Mouse (Mus musculus) hindbrain, embryonic 11.5 days (tissue): Measurements from ENCODE around the gene Zfyve27. TPM values are rescaled to one million over a fixed set of nuclear protein-coding genes. Genes with fewer than 3 reads are reported as not detected.

Experiments used
- ATAC-seq: fragments of 200-750 bp; cut with Nextera tagmentation; 2 replicates; pipeline ENCODE4 v1.8.0; 2017; ENCODE audit warnings: mild to moderate bottlenecking, moderate TSS enrichment, moderate library complexity; ENCODE audit not compliant: low FRiP score
- DNase-seq: peaks from one replicate; pipeline ENCODE4 v3.0.0-alpha.2; 2015; ENCODE audit warnings: low spot score
- H3K27ac ChIP-seq: fragments of 300-500 bp; sonication (generic); 2 replicates; pipeline ENCODE4 v1.5.1; 2014; ENCODE audit warnings: mild to moderate bottlenecking, low read depth, low read length
- H3K27me3 ChIP-seq: fragments of 300-500 bp; sonication (generic); 2 replicates; pipeline ENCODE4 v1.6.1; 2014; ENCODE audit warnings: mild to moderate bottlenecking, low read length, moderate library complexity, mixed read lengths; ENCODE audit not compliant: control insufficient read depth, insufficient read depth
- H3K36me3 ChIP-seq: fragments of 300-500 bp; sonication (generic); 2 replicates; pipeline ENCODE4 v1.6.1; 2014; ENCODE audit warnings: mild to moderate bottlenecking, low read length, moderate library complexity, mixed read lengths; ENCODE audit not compliant: control insufficient read depth, insufficient read depth
- H3K4me1 ChIP-seq: fragments of 300-500 bp; sonication (generic); replicated peaks from 2 replicates; pipeline ENCODE4 v1.6.1; 2014; ENCODE audit warnings: low read length, mixed read lengths; ENCODE audit not compliant: control insufficient read depth, insufficient read depth
- H3K4me2 ChIP-seq: fragments of 300-500 bp; sonication (generic); replicated peaks from 2 replicates; pipeline ENCODE4 v1.6.1; 2014; ENCODE audit warnings: mild to moderate bottlenecking, low read depth, low read length
- H3K4me3 ChIP-seq: fragments of 300-500 bp; sonication (generic); 2 replicates; pipeline ENCODE4 v1.5.1; 2014; ENCODE audit warnings: low read depth, low read length
- H3K9ac ChIP-seq: fragments of 300-500 bp; sonication (generic); 2 replicates; pipeline ENCODE4 v1.6.1; 2014; ENCODE audit warnings: low read depth, low read length
- H3K9me3 ChIP-seq: fragments of 300-500 bp; sonication (generic); 2 replicates; pipeline ENCODE4 v1.6.1; 2016; ENCODE audit warnings: low read length; ENCODE audit not compliant: control insufficient read depth
- WGBS: fragments of 180-500 bp; shearing (Covaris S2); extraction: QIAGEN DNeasy Blood & Tissue Kit; methylation state at CpG from one replicate; pipeline ENCODE4 v1.1.7; 2014; 5-methylcytosine and 5-hydroxymethylcytosine counted together
- polyA plus RNA-seq: library from polyadenylated mRNA; unstranded; fragments of >200 nt; fragmentation: Nextera tagmentation; extraction: Ambion mirVana; gene quantifications from 2 replicates; pipeline ENCODE4 v1.2.1, GENCODE M21; 2014

Zfyve27 gene
- polyA plus RNA-seq, 1 experiment from 2014 or later, result 18.4 TPM

DNA sequence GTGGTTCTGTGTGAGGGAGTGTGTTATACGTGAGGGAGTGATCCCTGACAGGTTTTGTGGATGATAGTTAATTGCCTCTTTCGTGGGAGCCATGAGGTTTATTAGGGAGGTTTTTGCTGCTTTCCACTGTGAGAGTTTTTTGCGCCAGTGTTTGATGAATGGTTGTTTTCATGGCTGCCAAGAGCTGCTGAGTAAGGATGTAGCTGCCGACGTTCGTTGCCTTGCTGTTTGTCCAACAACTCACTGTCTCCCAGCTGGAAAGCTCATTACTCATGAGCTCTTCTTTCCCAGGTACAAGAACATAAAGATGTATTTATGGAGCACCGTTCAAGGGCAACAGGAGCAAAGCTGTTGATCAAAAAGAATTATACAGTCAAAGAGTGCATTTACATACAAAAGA is 437 bp downstream of the Zfyve27 start:
- H3K36me3 ChIP-seq, result no peaks in the 10 kb centered on the region
- H3K4me3 ChIP-seq, result no peak overlapping the region
- no peaks in the 10 kb centered on the region for H3K9me3 ChIP-seq
- no peak overlapping the region for H3K9ac ChIP-seq
- DNase-seq (no peak), ATAC-seq (no peak)
- no peaks in the 10 kb centered on the region; the same call in 1 of the 2 replicates for H3K4me1 ChIP-seq
- 46% methylated on average over 7 of the region's 7 CpGs for WGBS
- no peak overlapping the region for H3K4me2 ChIP-seq
- 0 out of 2 replicates have a peak, but pooled peaks cover 5% of the 10 kb centered on the region for H3K27me3 ChIP-seq
- H3K27ac ChIP-seq, result no peak overlapping the region

DNA sequence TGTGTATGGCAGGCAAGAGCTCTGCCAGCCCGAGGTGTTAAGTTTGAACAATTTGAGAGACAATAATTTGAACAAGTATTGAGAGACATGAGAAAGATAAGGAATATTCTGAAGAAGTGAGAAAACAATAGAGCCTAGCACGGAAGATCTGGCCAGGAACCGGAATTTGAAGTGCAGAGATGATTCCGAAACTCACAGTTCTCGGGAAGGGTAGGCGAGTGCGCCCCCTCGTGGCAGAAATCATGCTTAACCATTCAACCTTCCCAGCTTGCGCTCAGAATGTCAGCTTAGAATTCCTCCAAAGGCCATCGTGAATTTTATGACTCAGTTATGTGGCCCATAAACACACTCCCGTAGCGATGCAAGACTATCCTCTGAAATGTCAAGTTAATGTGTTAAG is 2.4 kb downstream of the Zfyve27 start:
- peak; percentile 94 for DNase-seq
- no peak overlapping the region for H3K4me3 ChIP-seq
- 0 out of 2 replicates have a peak, but pooled peaks cover 7% of the 10 kb centered on the region for H3K27me3 ChIP-seq
- H3K9me3 ChIP-seq, result no peaks in the 10 kb centered on the region
- no peak for ATAC-seq
- H3K27ac ChIP-seq, result no peak overlapping the region
- WGBS, result 4% methylated on average over 12 of the region's 12 CpGs
- H3K4me1 ChIP-seq, result peaks cover 2% of the 10 kb centered on the region; the same call in 1 of the 2 replicates
- no peak overlapping the region; the same call in 1 of the 2 replicates for H3K9ac ChIP-seq
- no peak overlapping the region for H3K4me2 ChIP-seq
- H3K36me3 ChIP-seq, result no peaks in the 10 kb centered on the region

DNA sequence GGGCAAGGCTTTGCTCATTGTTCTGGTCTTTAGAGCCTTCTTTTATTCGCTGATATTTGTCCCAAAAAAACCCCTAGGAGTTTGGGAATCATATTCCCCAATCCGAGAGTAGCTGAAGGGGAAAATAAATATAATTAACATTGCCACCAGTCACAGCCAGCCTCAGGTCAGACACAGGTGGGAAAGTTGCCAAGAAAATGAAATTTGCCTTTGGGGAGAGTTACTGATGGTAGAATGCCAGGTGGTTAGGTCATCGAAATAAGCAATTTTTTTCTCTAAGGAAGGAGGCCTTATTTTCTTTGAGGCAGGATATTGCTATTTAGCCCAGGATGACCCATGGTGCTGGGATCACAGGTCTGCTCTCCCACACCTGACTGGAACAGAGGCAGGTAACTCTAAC is 3.0 kb downstream of the Zfyve27 start:
- Histone ChIP-seq H3K4me3 (no peak overlapping the region), H3K9ac (no peak overlapping the region), H3K4me1 (peaks cover 6% of the 10 kb centered on the region; the same call in 1 of the 2 replicates), H3K9me3 (no peaks in the 10 kb centered on the region), H3K4me2 (no peak overlapping the region), H3K27ac (no peak overlapping the region), H3K36me3 (no peaks in the 10 kb centered on the region), H3K27me3 (0 out of 2 replicates have a peak, but pooled peaks cover 7% of the 10 kb centered on the region)
- ATAC-seq, result no peak
- DNase-seq, result no peak
- WGBS, result 60% methylated on average over 3 of the region's 3 CpGs

DNA sequence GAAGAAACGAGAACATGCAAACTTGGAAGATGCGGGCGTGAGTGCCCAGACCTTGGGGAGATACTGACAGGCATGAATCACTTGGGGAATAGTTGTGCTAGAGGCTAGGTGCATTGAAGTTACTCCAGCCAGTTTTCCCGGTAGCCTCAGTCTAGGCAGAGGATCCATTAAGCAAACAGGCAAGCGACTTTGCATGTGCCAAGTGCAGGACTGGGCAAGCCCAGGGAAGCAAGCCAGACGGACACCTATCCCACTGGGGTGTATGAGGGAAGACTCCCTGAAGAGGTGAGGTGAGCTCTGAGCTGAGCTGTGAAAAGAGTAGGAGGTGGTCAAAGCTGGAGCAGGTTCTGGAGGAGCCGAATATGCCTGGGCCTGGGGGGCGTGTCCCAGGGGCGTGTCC is 3.7 kb downstream of the Zfyve27 start:
- no peaks in the 10 kb centered on the region for H3K9me3 ChIP-seq
- no peak overlapping the region for H3K27ac ChIP-seq
- 0 out of 2 replicates have a peak, but pooled peaks cover 7% of the 10 kb centered on the region for H3K27me3 ChIP-seq
- WGBS, result 62% methylated on average over 9 of the region's 9 CpGs
- peaks cover 6% of the 10 kb centered on the region; the same call in 1 of the 2 replicates for H3K4me1 ChIP-seq
- H3K4me2 ChIP-seq, result no peak overlapping the region
- ATAC-seq (no peak), DNase-seq (no peak)
- H3K4me3 ChIP-seq, result no peak overlapping the region
- no peak overlapping the region for H3K9ac ChIP-seq
- H3K36me3 ChIP-seq, result no peaks in the 10 kb centered on the region

DNA sequence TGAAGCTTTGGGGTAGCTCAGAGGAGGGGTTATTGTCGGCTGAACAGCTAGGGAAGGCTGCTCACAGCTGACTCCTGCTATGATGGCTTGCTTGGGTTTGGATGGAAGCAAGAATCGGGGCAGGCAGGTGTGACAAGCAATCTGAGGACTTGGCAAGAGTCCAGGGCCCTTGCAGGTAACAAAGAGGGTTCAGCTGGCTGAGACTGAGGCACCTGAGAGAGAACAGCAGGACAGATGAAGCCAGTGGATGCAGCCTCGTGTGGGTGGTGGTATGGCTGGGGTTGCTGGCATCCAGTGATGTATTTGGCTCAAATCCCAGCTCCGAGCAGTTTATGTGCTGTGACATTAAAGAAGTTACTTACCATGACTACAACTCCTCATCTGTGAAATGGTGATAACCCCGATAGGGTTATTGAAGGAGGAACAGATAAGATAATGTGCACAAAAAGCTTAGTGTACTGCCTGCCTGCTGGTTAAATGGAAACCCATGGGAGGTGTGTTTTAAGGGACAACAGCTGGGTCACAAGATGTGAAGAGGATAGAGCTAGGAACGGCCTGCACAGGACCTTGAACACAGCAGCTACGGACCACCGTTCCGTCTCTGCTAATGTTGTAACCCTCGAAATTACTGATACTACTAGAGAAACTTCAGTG is 5.7 kb downstream of the Zfyve27 start:
- H3K4me2 ChIP-seq, result no peak overlapping the region
- no peaks in the 10 kb centered on the region for H3K9me3 ChIP-seq
- no peak overlapping the region for H3K27ac ChIP-seq
- H3K36me3 ChIP-seq, result no peaks in the 10 kb centered on the region
- DNase-seq, result no peak
- peaks cover 6% of the 10 kb centered on the region; the same call in 1 of the 2 replicates for H3K4me1 ChIP-seq
- 0 out of 2 replicates have a peak, but pooled peaks cover 7% of the 10 kb centered on the region for H3K27me3 ChIP-seq
- 79% methylated on average over 10 of the region's 10 CpGs for WGBS
- H3K4me3 ChIP-seq, result no peak overlapping the region
- ATAC-seq, result no peak
- H3K9ac ChIP-seq, result no peak overlapping the region

DNA sequence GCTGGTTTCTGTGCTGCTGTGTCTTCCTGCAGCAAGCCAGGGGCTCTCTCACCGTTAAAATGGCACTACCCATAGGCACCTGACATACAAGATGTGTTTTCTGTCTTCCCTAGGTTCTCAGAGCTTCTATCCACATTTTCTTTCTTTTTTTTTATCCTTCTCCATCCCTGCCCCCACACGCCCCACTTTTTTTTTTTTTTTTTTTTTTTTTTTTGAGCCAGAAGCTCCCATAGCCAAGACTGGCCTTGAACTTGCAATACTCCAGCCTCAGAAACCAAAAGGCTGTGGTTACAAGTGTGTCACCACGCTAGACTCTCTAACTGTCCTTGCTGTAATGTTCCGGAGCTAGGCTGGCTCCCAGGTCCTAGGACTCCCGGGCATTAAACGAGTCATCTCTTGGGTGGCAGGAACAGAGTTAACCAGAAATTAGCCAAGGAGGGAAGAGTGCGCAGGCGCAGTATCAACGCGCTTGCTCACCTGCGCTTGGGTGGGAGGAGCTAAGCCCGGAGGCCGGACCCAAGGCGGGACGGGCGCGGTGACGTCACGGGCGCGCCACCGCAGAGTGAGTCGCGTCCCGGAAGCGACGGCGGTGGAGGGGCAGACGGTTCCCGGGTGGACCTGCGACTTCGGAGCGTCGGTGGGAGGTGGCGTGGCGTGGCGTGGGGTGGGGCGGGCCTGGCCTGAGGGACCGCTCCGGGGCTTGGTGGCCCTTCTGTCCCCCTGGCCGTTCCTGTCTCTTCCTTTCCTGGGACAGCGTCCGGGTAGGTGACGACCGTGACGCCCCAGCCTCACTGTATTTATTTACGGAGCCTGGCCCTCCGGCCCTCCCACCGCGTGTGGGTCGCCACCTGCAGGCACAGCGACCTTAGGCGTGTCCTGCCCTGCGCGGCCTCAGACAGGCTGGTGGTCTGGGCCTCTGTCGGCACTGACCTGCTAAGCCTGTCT is 6.5 kb downstream of the Zfyve27 start:
- ATAC-seq, result peak; percentile 92
- 2% methylated on average over 52 of the region's 56 CpGs for WGBS
- H3K4me1 ChIP-seq, result peaks cover 6% of the 10 kb centered on the region; the same call in 1 of the 2 replicates
- H3K9ac ChIP-seq, result peak overlapping the region; percentile 90
- peak overlapping the region; percentile 47; the same call in 1 of the 2 replicates for H3K27ac ChIP-seq
- H3K36me3 ChIP-seq, result no peaks in the 10 kb centered on the region
- H3K4me2 ChIP-seq, result peak overlapping the region; percentile 92
- H3K4me3 ChIP-seq, result peak overlapping the region; percentile 92
- H3K9me3 ChIP-seq, result no peaks in the 10 kb centered on the region
- DNase-seq, result peak; percentile 96
- 0 out of 2 replicates have a peak, but pooled peaks cover 7% of the 10 kb centered on the region for H3K27me3 ChIP-seq

DNA sequence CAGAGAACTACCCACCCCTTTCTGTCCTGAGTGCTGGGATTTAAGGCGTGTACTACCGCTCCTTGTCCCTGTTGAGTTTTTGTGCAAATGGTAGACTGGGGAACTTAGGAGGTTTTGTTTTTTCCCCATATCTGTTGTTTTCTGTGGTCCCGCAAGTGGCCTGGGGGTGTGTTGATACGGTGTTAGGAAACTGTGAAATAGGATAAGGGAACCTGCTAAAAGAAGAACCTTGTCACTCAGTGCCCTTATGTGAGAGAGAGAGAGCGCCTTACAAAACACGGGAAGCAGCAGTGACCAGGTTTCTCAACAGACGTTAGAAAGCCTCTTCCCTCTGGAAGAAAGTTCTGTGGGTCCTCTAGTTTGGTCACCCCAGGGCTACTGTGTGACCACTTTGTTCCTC is 13.1 kb downstream of the Zfyve27 start:
- 86% methylated on average over 7 of the region's 7 CpGs for WGBS

DNA sequence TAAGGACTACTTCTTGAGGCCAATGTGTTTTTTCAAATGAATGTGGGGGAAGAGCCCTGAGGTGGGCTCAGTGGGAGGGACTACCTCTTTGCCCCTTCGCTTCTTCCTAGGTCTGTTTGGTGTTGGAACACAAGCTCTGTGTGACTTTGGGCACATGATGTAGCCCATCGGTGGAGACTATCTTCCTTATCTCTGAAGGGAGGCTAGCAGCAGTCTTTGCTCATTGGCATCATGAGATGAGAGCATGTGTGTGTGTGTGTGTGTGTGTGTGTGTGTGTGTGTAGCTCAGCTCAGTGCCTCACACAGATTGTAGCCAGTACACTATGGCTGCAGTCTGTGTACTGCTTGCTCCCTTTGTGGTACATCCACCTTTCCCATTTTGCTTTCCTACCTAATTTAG is 13.7 kb downstream of the Zfyve27 start:
- H3K4me1 ChIP-seq, result no peaks in the 10 kb centered on the region

More for the DNA sequence above, 13.1 kb downstream of the Zfyve27 start:
- Histone ChIP-seq H3K9me3 (no peaks in the 10 kb centered on the region), H3K27me3 (no peaks in the 10 kb centered on the region), H3K9ac (no peak overlapping the region), H3K4me2 (no peak overlapping the region), H3K36me3 (peaks cover 4% of the 10 kb centered on the region; the same call in 1 of the 2 replicates), H3K4me3 (no peak overlapping the region), H3K27ac (no peak overlapping the region), H3K4me1 (no peaks in the 10 kb centered on the region)
- DNase-seq, result no peak
- ATAC-seq, result no peak

More for the DNA sequence above, 13.7 kb downstream of the Zfyve27 start:
- Histone ChIP-seq H3K36me3 (peaks cover 4% of the 10 kb centered on the region; the same call in 1 of the 2 replicates), H3K27ac (no peak overlapping the region), H3K4me3 (no peak overlapping the region), H3K4me2 (no peak overlapping the region), H3K27me3 (no peaks in the 10 kb centered on the region), H3K9ac (no peak overlapping the region), H3K9me3 (no peaks in the 10 kb centered on the region)
- ATAC-seq, result no peak
- 100% methylated on average over 2 of the region's 2 CpGs for WGBS
- DNase-seq, result no peak
